Mouse (Mus musculus) CH12.LX (cell line): ENCODE data around the gene Lrrc1. TPM values are rescaled to one million over a fixed set of nuclear protein-coding genes. Genes with fewer than 3 reads are reported as not detected.

Experiments used
- DNase-seq: peaks from one replicate; pipeline ENCODE4 v3.0.0-alpha.2; 2013; ENCODE audit errors: extremely low read depth
- H3K27ac ChIP-seq: 2 replicates; pipeline ENCODE4 v1.5.1; 2012; ENCODE audit warnings: low read depth, mild to moderate bottlenecking, control low read depth, moderate library complexity; ENCODE audit not compliant: insufficient read depth
- H3K27me3 ChIP-seq: replicated peaks from 2 replicates; pipeline ENCODE3; 2012; ENCODE audit warnings: inconsistent platforms
- H3K36me3 ChIP-seq, 2 experiments: replicated peaks in 1 of 2; 2 replicates each; pipeline versions ENCODE3 to v1.6.1; 2012; ENCODE audit warnings: inconsistent platforms in 1 of 2, low read length in 1 of 2, mild to moderate bottlenecking in 1 of 2, mixed read lengths in 1 of 2, moderate library complexity in 1 of 2; ENCODE audit not compliant: control insufficient read depth in 1 of 2, insufficient read depth in 1 of 2
- H3K4me1 ChIP-seq, 2 experiments: 2 replicates each; pipeline ENCODE4 v1.6.1; 2012; ENCODE audit warnings: inconsistent platforms in 1 of 2, moderate library complexity in 1 of 2; ENCODE audit not compliant: insufficient read depth in 2 of 2, control insufficient read depth in 1 of 2
- H3K4me2 ChIP-seq: 2 replicates; pipeline ENCODE4 v1.6.1; 2012; ENCODE audit warnings: low read depth, mild to moderate bottlenecking, control low read depth; ENCODE audit not compliant: poor library complexity, insufficient read depth, severe bottlenecking
- H3K4me3 ChIP-seq, 3 experiments: fragments of 150-350 bp in 1 of 3; sonication (generic) in 1 of 3; replicated peaks in 1 of 3; 2 replicates each; pipeline versions ENCODE3 to v1.5.1; 2011 to 2012; ENCODE audit warnings: low read depth in 2 of 3, low read length in 2 of 3, mild to moderate bottlenecking in 2 of 3, moderate library complexity in 2 of 3, control low read depth in 1 of 3, improper control_type of control experiment in 1 of 3, inconsistent platforms in 1 of 3, mixed read lengths in 1 of 3; ENCODE audit not compliant: poor library complexity in 1 of 3
- H3K79me2 ChIP-seq: replicated peaks from 2 replicates; pipeline ENCODE4 v1.6.1; 2012; ENCODE audit warnings: mild to moderate bottlenecking, moderate library complexity; ENCODE audit not compliant: control insufficient read depth, poor library complexity, insufficient read depth, severe bottlenecking; ENCODE audit errors: extremely low read depth
- H3K9ac ChIP-seq: 2 replicates; pipeline ENCODE4 v1.6.1; 2012; ENCODE audit warnings: low read depth, mild to moderate bottlenecking, control low read depth, moderate library complexity; ENCODE audit not compliant: insufficient read depth
- H3K9me3 ChIP-seq: replicated peaks from 2 replicates; pipeline ENCODE3; 2012; ENCODE audit warnings: low read length, inconsistent platforms, mixed read lengths
- BHLHE40 ChIP-seq: IDR thresholded peaks from 2 replicates; pipeline ENCODE4 v1.6.1; 2011; ENCODE audit warnings: mild to moderate bottlenecking, low read depth, low read length, improper control_type of control experiment
- CTCF ChIP-seq, 2 experiments: IDR thresholded peaks in 1 of 2; conservative IDR thresholded peaks in 1 of 2; 2 replicates each; pipeline ENCODE4 v1.5.1; 2011 to 2012; ENCODE audit warnings: low read depth in 2 of 2, low read length in 2 of 2, improper control_type of control experiment in 1 of 2, inconsistent platforms in 1 of 2, mild to moderate bottlenecking in 1 of 2, moderate library complexity in 1 of 2
- E2F4 ChIP-seq: IDR thresholded peaks from 2 replicates; pipeline ENCODE4 v1.6.1; 2011; ENCODE audit warnings: low read depth, low read length, improper control_type of control experiment; ENCODE audit not compliant: insufficient replicate concordance
- EP300 ChIP-seq: IDR thresholded peaks from 2 replicates; pipeline ENCODE4 v1.6.1; 2011; ENCODE audit warnings: low read length, improper control_type of control experiment
- ETS1 ChIP-seq: conservative IDR thresholded peaks from 2 replicates; pipeline ENCODE4 v1.6.1; 2012; ENCODE audit warnings: low read depth, mild to moderate bottlenecking, inconsistent platforms, low read length, improper control_type of control experiment, moderate library complexity
- HCFC1 ChIP-seq: IDR thresholded peaks from 2 replicates; pipeline ENCODE4 v1.6.1; 2012; ENCODE audit warnings: low read depth, mild to moderate bottlenecking, inconsistent platforms, low read length, improper control_type of control experiment
- MAX ChIP-seq: IDR thresholded peaks from 2 replicates; pipeline ENCODE4 v1.6.1; 2011; ENCODE audit warnings: low read length, improper control_type of control experiment
- TBP ChIP-seq: conservative IDR thresholded peaks from 2 replicates; pipeline ENCODE4 v1.6.1; 2011; ENCODE audit warnings: low read depth, low read length, improper control_type of control experiment
- USF2 ChIP-seq: conservative IDR thresholded peaks from 2 replicates; pipeline ENCODE4 v1.6.1; 2011; ENCODE audit warnings: low read depth, low read length, improper control_type of control experiment
- ZNF384 ChIP-seq: IDR thresholded peaks from 2 replicates; pipeline ENCODE4 v1.6.1; 2012; ENCODE audit warnings: low read depth, low read length, improper control_type of control experiment, inconsistent platforms
- dilution Hi-C: fragments of 300-500 bp; cut with MboI; formaldehyde crosslinking; loops from 2 replicates; pipeline ENCODE4 v1.14.3; 2020; ENCODE audit warnings: low sequenced_read_pairs; ENCODE audit not compliant: extremely low pct_unique_long_range_greater_than_20kb, extremely low pct_ligation_motif_present
- in situ Hi-C: fragments of 300-500 bp; cut with MboI; formaldehyde crosslinking; loops from 3 replicates; pipeline ENCODE4 v1.14.3; 2019; ENCODE audit warnings: low sequenced_read_pairs, low pct_ligation_motif_present, low pct_unique_long_range_greater_than_20kb, mixed read lengths
- polyA plus RNA-seq: library from polyadenylated mRNA; unstranded; fragments of >175 nt; gene quantifications from 2 replicates; pipeline ENCODE4 v1.2.1, GENCODE M21; 2012; ENCODE audit warnings: low read depth; ENCODE audit not compliant: insufficient read length
- total RNA-seq, 2 experiments: library from RNA; depleted of rRNA; stranded (reverse); fragments of 300-350 nt in 1 of 2; fragments of >200 nt in 1 of 2; gene quantifications; 2 replicates each; pipeline ENCODE4 v1.2.3; 2012 to 2014

Lrrc1 gene
- total and polyA plus RNA-seq, 3 experiments, result 15.4 to 15.8 (median 15.8) TPM

GRCm38 (mm10) chr9:77472557-77472956, 72.1 kb downstream of the Lrrc1 start:
- in situ Hi-C loops, result no loop called here
- Histone ChIP-seq H3K79me2 (no peaks in the 10 kb centered on the region), H3K4me1 (peaks cover 0 to 9% of the 10 kb centered on the region in 2 experiments; a peak in 1 of 4 replicates), H3K4me3 (no peak overlapping the region), H3K4me2 (no peak overlapping the region), H3K36me3 (peaks cover 21 to 57% of the 10 kb centered on the region in 2 experiments), H3K9ac (no peak overlapping the region), H3K9me3 (no peaks in the 10 kb centered on the region), H3K27me3 (no peaks in the 10 kb centered on the region), H3K27ac (no peak overlapping the region)
- no peak for DNase-seq
- no peak for TF ChIP-seq ETS1
- no peak for TF ChIP-seq USF2
- no peak for TF ChIP-seq HCFC1
- no peak for TF ChIP-seq TBP
- TF ChIP-seq MAX, result no peak
- no peak for TF ChIP-seq ZNF384
- no peak for TF ChIP-seq CTCF (conservative IDR thresholded peaks at IDR 0.05 in 1 of 2, IDR thresholded peaks at IDR 0.05 in 1 of 2; ENCODE audit: low read depth in 2 of 2, low read length in 2 of 2)
- no peak for TF ChIP-seq BHLHE40
- no peak for TF ChIP-seq E2F4
- dilution Hi-C loops, result no loop called here

GRCm38 (mm10) chr9:77471646-77472220, 72.9 kb downstream of the Lrrc1 start:
- no peak overlapping the region for H3K4me2 ChIP-seq
- dilution Hi-C loops (no loop called here), in situ Hi-C loops (no loop called here)
- TF ChIP-seq CTCF (conservative IDR thresholded peaks at IDR 0.05 in 1 of 2, IDR thresholded peaks at IDR 0.05 in 1 of 2; ENCODE audit: low read depth in 2 of 2, low read length in 2 of 2), result no peak
- H3K9ac ChIP-seq, result no peak overlapping the region
- H3K9me3 ChIP-seq, result no peaks in the 10 kb centered on the region
- no peak for DNase-seq
- peaks cover 23 to 62% of the 10 kb centered on the region in 2 experiments for H3K36me3 ChIP-seq
- no peak overlapping the region for H3K27ac ChIP-seq
- H3K4me3 ChIP-seq, result no peak overlapping the region
- no peaks in the 10 kb centered on the region for H3K79me2 ChIP-seq
- peaks cover 0 to 9% of the 10 kb centered on the region in 2 experiments; a peak in 1 of 4 replicates for H3K4me1 ChIP-seq
- H3K27me3 ChIP-seq, result no peaks in the 10 kb centered on the region

- dilution Hi-C loops, result no loop called here
- Histone ChIP-seq H3K4me2 (no peak overlapping the region), H3K9ac (no peak overlapping the region), H3K36me3 (peaks cover 27 to 72% of the 10 kb centered on the region in 2 experiments), H3K4me1 (peaks cover 0 to 9% of the 10 kb centered on the region in 2 experiments; a peak in 1 of 4 replicates), H3K9me3 (no peaks in the 10 kb centered on the region), H3K27ac (no peak overlapping the region), H3K27me3 (no peaks in the 10 kb centered on the region), H3K4me3 (no peak overlapping the region), H3K79me2 (no peaks in the 10 kb centered on the region)
- in situ Hi-C loops, result no loop called here
- no peak for TF ChIP-seq EP300
- no peak for TF ChIP-seq E2F4
- DNase-seq, result no peak
Observed at GRCm38 (mm10) chr9:77469791-77470607, 74.7 kb downstream of the Lrrc1 start.
